Mouse (Mus musculus): ENCODE measurements around the gene 9230102O04Rik.

9230102O04Rik gene

GRCm38 (mm10) chr2:9884533-9885216 is 4.7 kb downstream of the 9230102O04Rik start:
- no peak for DNase-seq

GRCm38 (mm10) chr2:9883803-9884532 is 5.4 kb downstream of the 9230102O04Rik start:
- DNase-seq: no peak

GRCm38 (mm10) chr2:9882926-9883802 is 6.2 kb downstream of the 9230102O04Rik start:
- DNase-seq: no peak

GRCm38 (mm10) chr2:9882371-9882925 is 6.9 kb downstream of the 9230102O04Rik start:
- peak; percentile 53 for DNase-seq

GRCm38 (mm10) chr2:9881611-9882023 is 7.7 kb downstream of the 9230102O04Rik start:
- DNase-seq: no peak

DNA sequence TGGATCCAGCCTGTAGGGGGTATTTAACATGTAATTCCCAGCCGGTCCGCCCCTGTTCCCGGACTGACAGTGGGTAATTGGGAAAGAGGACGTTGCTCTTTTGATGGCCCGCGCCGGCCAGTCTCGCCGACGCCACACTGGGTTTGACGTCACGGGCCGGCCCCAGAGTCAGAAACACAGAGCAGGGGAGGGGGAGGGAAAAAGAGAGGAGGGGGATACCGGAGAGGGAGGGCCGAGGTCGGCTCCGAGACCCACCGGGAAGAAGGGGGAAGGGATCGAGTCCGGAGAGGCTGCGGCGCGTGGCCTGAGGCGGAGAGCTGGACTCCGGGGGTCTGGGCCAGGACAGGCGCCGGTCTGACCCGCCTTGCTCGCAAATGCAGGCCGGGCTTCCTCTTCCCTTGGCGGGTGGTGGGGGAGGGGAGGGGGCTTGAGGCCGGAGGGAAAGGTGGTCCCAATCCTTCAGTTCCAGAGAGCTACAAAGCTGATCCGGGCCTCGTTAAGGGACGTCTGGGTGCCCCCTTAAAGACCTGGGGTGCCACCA is 8.2 kb downstream of the 9230102O04Rik start, which contains the start of gene 4930412O13Rik:
Gene 4930412O13Rik, plus strand, starts transcription at position 202 of the 541 bp plus-strand sequence.
- no peak for DNase-seq

DNA sequence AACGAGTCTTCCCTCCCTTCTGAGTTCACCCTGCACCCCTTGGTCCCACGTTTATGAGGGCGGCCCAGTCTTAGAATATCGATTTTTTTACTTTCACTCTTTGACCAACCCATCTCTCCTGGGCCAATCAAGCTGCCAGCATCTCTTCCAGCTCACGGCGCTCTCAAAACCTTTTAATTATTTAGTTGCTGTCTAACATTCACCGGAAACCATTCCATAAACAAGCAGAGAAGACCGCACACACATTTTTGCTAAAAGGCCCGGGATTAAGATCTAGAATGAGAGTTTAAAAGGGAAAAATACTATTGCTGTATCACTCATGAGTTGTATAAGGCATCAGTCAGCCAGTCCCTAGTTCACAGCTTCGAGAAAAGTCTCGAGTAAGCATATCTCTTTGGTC is 9.1 kb downstream of the 9230102O04Rik start:
- no peak for DNase-seq

DNA sequence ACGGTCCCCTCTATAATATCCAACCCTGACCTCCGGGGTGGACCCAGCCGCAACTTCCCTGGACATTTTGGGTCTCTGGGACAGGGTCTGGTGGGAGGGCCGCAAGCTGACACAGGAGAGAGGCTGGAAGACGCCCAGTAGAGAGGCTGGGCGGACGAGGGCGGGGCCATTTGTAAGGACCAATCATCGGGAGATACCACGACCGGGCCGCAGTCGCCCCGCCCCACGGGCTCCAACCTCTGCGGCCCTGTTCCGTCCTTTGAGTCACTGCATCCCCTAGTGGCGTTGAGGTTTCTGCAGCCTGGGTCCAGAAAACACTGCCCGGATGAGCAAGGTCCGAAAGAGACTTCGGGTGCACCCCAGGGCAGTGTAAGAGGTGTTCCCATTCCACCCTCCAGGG is 9.8 kb downstream of the 9230102O04Rik start:
- DNase-seq: peak; percentile 95

DNA sequence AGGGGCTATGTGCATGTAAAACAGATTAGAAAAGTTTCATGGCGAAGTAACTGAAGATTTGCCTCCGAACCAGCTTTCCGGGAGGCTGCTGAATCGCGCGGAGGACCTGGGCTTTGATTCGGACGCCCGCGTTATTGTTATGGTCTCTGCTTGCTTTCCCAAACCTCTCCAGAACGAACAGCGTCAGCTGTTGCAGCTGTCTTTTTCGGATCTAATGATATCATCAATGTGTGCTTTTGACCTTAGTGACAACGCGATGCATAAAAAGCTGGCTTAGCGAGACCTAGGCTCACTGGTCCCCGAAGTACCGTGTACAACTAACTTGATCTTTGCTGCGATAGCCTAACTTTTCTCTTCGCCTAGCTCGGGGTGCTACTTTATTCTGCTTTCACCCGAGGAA is 10.2 kb downstream of the 9230102O04Rik start:
- DNase-seq: no peak

DNA sequence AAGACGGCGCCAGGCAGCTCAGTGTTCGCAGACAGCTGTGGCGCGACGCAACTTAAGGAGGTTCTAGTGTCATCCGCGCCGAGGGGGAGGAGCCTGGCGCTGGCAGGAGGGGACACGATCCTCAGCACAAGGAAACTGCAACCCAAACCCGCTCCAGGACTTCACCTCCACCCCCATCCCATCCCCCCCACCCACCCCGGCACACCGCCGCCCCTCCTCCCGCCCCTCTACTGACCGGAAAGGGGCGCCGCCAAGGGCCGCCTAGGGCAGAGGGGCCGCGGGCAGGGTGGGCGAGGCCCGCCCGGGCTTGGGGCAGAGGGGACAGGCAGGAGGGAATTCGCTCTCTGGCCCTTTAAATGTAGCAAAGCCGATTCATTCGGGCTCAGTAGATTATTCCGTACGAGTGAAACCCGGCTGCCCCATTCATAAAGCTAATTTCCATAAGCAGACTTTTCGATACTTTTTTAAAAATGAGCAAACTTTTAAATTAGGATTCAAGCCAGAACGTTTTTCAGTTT is 10.7 kb downstream of the 9230102O04Rik start:
- DNase-seq: peak; percentile 70

DNA sequence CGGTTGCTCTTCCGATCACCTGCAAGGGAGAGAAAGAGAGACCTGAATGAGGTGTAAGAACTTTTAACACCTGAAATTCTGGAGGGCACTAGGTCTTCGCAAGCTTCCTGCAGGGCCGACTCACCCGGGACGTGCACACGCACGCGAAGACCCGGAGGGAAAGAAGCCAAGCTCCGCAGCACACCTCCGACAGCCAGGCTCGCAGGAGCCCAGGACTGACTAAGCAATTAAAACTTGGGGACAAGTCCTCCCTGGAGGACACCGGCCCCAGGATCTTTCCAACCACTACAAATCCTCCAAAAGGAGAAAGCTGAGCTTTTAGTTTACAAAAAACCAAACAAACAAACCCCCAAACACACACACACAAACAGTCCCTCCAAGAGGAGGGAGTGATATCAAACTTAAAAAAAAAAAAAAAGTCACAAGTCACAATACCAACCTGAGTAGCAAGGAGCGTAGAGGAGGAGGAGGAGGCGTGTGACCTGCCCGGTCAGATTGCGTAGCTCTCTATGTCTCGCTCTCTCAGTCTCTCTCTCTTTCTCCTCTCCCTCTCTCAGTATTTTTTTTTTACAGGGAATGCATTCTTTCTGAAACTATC is 11.3 kb downstream of the 9230102O04Rik start:
- DNase-seq: no peak

DNA sequence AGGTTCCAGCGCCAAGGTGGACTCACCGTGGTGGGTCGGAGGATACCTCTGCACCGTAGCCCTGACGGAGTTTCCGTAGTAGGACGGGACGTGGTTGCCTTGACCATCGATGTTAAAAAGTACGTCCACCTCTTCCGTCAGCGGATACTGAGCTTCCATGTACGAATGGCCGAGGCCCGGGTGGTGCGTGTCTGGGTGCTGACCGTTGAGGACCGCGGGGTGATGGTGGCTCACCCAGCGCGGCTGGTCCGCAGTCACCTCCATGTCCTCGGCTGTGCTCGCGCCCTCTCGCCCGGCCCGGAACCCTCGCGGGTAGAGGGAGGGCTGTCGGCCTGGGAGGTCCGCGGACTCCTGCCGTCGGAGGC is 12.0 kb downstream of the 9230102O04Rik start:
- no peak for DNase-seq

- no peak for DNase-seq
Observed at GRCm38 (mm10) chr2:9876621-9877325, 12.6 kb downstream of the 9230102O04Rik start.

DNA sequence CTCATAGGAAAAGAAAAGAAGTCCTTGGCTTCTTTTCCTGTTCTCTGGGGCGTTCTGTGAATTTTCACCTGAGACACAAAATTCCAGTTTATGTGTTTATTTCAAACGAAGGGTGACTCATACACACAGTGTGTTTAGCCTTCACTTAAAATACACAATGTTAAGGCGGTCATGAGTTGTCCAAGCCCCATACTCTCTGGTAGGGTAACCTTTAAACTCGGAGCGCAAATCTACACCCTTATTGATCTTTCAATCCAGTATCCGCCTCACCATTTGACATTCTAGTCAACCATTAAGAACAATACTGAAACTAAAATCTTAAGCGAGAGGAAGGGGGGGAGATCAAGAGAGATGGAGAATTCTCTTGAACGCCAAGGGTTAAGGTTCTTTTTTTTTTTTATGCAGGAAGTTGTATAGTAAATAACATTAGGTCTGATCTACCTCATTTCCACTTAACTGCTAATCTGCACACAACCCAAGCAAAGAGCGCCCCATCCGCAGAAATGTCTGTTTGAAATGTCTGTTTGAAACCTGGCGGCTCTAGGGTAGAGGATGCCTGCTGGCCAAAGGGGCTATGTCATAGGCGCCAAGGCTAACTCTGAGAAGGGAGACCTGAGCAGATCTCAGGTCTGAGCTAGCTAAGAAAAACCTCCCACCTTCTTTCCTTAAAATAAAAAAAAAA is 13.5 kb downstream of the 9230102O04Rik start:
- no peak for DNase-seq

DNA sequence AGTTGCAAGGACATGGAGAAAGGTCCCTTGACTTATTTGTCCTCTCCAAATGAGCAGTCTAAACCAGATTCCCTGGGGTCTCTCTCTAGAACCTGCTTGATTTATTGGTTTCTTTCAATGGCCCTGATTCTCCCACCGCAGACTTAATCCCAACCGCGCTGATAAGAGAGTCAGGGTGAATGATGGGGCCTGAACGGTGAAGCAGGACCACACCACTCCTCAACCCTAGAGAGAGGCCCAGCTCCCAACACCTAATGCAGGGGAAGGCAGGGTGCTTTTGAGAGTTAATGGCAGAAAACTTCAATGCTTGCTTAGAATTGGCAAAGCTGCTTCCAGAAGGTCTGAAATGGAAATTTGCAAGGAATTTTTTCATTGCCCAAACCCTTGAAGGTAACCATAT is 14.1 kb downstream of the 9230102O04Rik start:
- DNase-seq: no peak

- no peak for DNase-seq
Observed at GRCm38 (mm10) chr2:9874467-9875219, 14.7 kb downstream of the 9230102O04Rik start.

- DNase-seq: no peak
Observed at GRCm38 (mm10) chr2:9873757-9874156, 15.6 kb downstream of the 9230102O04Rik start.

DNA sequence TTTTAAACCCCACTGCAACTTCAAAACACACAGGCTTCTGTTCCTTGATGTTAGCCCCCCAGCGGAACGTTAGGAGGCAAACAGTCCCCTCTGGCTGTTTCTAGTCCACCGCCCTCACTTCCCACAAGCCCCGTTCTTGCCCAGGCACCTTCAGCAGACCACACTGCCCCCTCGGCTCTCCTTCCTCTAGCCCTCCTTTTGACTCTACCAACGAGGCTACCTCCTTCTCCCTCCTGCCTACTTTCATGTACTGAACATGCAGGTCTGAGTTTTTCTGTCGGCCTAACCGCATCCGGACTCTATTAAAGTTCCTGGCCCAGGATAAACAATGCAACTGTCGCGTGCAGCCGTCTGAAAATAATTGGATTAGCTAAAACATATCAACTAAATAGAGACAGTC is 16.7 kb downstream of the 9230102O04Rik start:
- no peak for DNase-seq

- DNase-seq: no peak
Observed at GRCm38 (mm10) chr2:9871798-9872197, 17.5 kb downstream of the 9230102O04Rik start.

DNA sequence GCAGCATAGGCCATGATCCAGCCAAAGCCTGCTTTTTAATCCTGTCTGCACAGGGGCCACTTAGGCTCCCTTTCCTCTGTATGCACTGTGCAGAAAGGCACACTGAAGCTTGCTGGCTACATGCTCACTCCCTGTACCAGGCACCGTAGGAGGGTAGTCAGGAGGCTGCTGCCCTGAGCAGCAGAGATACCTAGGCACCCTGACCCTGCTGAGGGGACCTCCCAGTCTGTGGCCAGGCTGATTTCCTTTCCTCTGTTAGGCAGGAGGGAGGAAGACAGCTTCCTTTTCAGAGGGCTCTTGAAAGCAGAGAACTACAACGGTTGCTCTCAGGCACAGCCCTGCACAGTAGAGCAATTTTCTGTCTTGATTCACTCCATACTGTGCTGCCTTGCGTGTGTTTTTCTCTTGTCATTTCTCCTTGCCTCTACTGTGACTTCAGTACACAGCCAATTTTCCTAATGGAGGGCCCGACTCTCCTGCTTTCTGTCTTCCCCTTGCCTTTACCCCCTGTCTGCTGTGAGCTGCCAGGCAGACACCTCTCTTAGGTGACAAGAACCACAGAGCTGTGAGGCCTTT is 18.1 kb downstream of the 9230102O04Rik start:
- no peak for DNase-seq

Data from lung, postnatal 14 days (tissue).